Mouse (Mus musculus) erythroblast, embryonic 14.5 days (primary cell): Measurements from ENCODE around the gene Pithd1. TPM values are rescaled to one million over a fixed set of nuclear protein-coding genes. Genes with fewer than 3 reads are reported as not detected.
"Not testable (repeated sequence)": the region's sequence is repeated elsewhere in the genome, so short reads cannot be mapped to it uniquely, and the experiment has no call there.

ENCODE experiments used
- H3K27me3 ChIP-seq: 2 replicates; pipeline ENCODE4 v1.6.1; 2012; ENCODE audit warnings: inconsistent platforms; ENCODE audit not compliant: control insufficient read depth
- H3K36me3 ChIP-seq: 2 replicates; pipeline ENCODE4 v1.6.1; 2012; ENCODE audit warnings: mild to moderate bottlenecking, inconsistent platforms; ENCODE audit not compliant: control insufficient read depth
- H3K4me1 ChIP-seq: 2 replicates; pipeline ENCODE4 v1.6.1; 2012; ENCODE audit warnings: inconsistent platforms; ENCODE audit not compliant: control insufficient read depth
- H3K4me3 ChIP-seq: replicated peaks from 2 replicates; pipeline ENCODE3; 2012; ENCODE audit warnings: moderate library complexity, mild to moderate bottlenecking, inconsistent platforms
- H3K9me3 ChIP-seq: 2 replicates; pipeline ENCODE4 v1.6.1; 2012; ENCODE audit warnings: low read length, inconsistent platforms, mixed read lengths; ENCODE audit not compliant: control insufficient read depth
- GATA1 ChIP-seq: IDR thresholded peaks from 2 replicates; pipeline ENCODE4 v1.6.1; 2012; ENCODE audit warnings: low read length, inconsistent platforms, mixed read lengths
- TAL1 ChIP-seq: IDR thresholded peaks from 3 replicates; pipeline ENCODE4 v1.6.1; 2012; ENCODE audit warnings: low read length, inconsistent platforms, mixed read lengths
- polyA plus RNA-seq: library from polyadenylated mRNA; stranded (reverse); fragments of >175 nt; gene quantifications from 2 replicates; pipeline ENCODE4 v1.2.3, GENCODE M21; 2012

Pithd1 gene
- polyA plus RNA-seq, 1 experiment, result 16.8 TPM

GRCm38 (mm10) chr4:135995118-135995517 lies 8.1 kb upstream of the Pithd1 start:
- no peaks in the 10 kb centered on the region for H3K27me3 ChIP-seq
- TF ChIP-seq TAL1 (no peak), GATA1 (no peak)

GRCm38 (mm10) chr4:135993941-135994340 lies 6.9 kb upstream of the Pithd1 start:
- H3K4me1 ChIP-seq, result peaks cover 13% of the 10 kb centered on the region
- peaks cover 12% of the 10 kb centered on the region for H3K9me3 ChIP-seq
- H3K36me3 ChIP-seq, result no peaks in the 10 kb centered on the region
- H3K4me3 ChIP-seq, result no peak overlapping the region
- TF ChIP-seq TAL1, result no peak
- TF ChIP-seq GATA1, result no peak
- no peaks in the 10 kb centered on the region for H3K27me3 ChIP-seq

More at GRCm38 (mm10) chr4:135995118-135995517, 8.1 kb upstream of the Pithd1 start:
- Histone ChIP-seq H3K9me3 (peaks cover 12% of the 10 kb centered on the region), H3K4me1 (peaks cover 11% of the 10 kb centered on the region), H3K36me3 (no peaks in the 10 kb centered on the region), H3K4me3 (no peak overlapping the region)

GRCm38 (mm10) chr4:135987714-135988113 lies 650 bp upstream of the Pithd1 start:
- Histone ChIP-seq H3K9me3 (peaks cover 5% of the 10 kb centered on the region), H3K4me3 (peak overlapping the region; percentile 100), H3K36me3 (peaks cover 36% of the 10 kb centered on the region), H3K27me3 (no peaks in the 10 kb centered on the region), H3K4me1 (peaks cover 54% of the 10 kb centered on the region)
- no peak for TF ChIP-seq GATA1
- no peak for TF ChIP-seq TAL1

GRCm38 (mm10) chr4:135986301-135986942 lies 642 bp downstream of the Pithd1 start:
- Histone ChIP-seq H3K36me3 (peaks cover 49% of the 10 kb centered on the region), H3K27me3 (no peaks in the 10 kb centered on the region), H3K4me1 (peaks cover 58% of the 10 kb centered on the region), H3K9me3 (peaks cover under 1% of the 10 kb centered on the region; the same call in 1 of the 2 replicates), H3K4me3 (peak overlapping the region; percentile 100)
- TF ChIP-seq TAL1 (no peak), GATA1 (no peak)

GRCm38 (mm10) chr4:135985769-135986168 lies 1.3 kb downstream of the Pithd1 start:
- TF ChIP-seq TAL1 (no peak), GATA1 (no peak)
- no peaks in the 10 kb centered on the region for H3K27me3 ChIP-seq
- peak overlapping the region; percentile 100 for H3K4me3 ChIP-seq
- no peaks in the 10 kb centered on the region for H3K9me3 ChIP-seq
- peaks cover 55% of the 10 kb centered on the region for H3K36me3 ChIP-seq
- H3K4me1 ChIP-seq, result peaks cover 58% of the 10 kb centered on the region

- Histone ChIP-seq H3K36me3 (peaks cover 61% of the 10 kb centered on the region), H3K27me3 (no peaks in the 10 kb centered on the region), H3K4me1 (peaks cover 55% of the 10 kb centered on the region), H3K4me3 (peak overlapping the region; percentile 100), H3K9me3 (no peaks in the 10 kb centered on the region)
- peak; percentile 70 for TF ChIP-seq TAL1
- peak; percentile 89 for TF ChIP-seq GATA1
These were observed 1.9 kb downstream of the Pithd1 start for GRCm38 (mm10) chr4:135985193-135985592.

GRCm38 (mm10) chr4:135984556-135984955 lies 2.5 kb downstream of the Pithd1 start:
- Histone ChIP-seq H3K9me3 (no peaks in the 10 kb centered on the region), H3K36me3 (peaks cover 64% of the 10 kb centered on the region), H3K4me3 (peak overlapping the region; percentile 100), H3K27me3 (no peaks in the 10 kb centered on the region), H3K4me1 (peaks cover 53% of the 10 kb centered on the region)
- TF ChIP-seq TAL1 (no peak), GATA1 (no peak)

- H3K4me3 ChIP-seq, result no peak overlapping the region
- peaks cover 43% of the 10 kb centered on the region for H3K4me1 ChIP-seq
- peaks cover 90% of the 10 kb centered on the region for H3K36me3 ChIP-seq
- H3K27me3 ChIP-seq, result no peaks in the 10 kb centered on the region
- no peaks in the 10 kb centered on the region for H3K9me3 ChIP-seq
- TF ChIP-seq TAL1 (no peak), GATA1 (no peak)
These were observed 5.5 kb downstream of the Pithd1 start for GRCm38 (mm10) chr4:135981524-135982063.

GRCm38 (mm10) chr4:135980223-135980622 lies 6.8 kb downstream of the Pithd1 start:
- peaks cover 32% of the 10 kb centered on the region for H3K4me1 ChIP-seq
- H3K36me3 ChIP-seq, result peaks cover 93% of the 10 kb centered on the region
- H3K9me3 ChIP-seq, H3K27me3 ChIP-seq, H3K4me3 ChIP-seq: not testable (repeated sequence)

GRCm38 (mm10) chr4:135976146-135976545 lies 10.9 kb downstream of the Pithd1 start:
- no peaks in the 10 kb centered on the region for H3K27me3 ChIP-seq
- H3K4me1 ChIP-seq, result peaks cover 33% of the 10 kb centered on the region
- TF ChIP-seq GATA1, result no peak
- no peak for TF ChIP-seq TAL1
- no peak overlapping the region for H3K4me3 ChIP-seq
- peaks cover 78% of the 10 kb centered on the region for H3K36me3 ChIP-seq
- H3K9me3 ChIP-seq, result no peaks in the 10 kb centered on the region
